Mouse (Mus musculus): Measurements from ENCODE around the gene Slc4a2. TPM values are rescaled to one million over a fixed set of nuclear protein-coding genes. Genes with fewer than 3 reads are reported as not detected.

Gene Slc4a2
- total RNA-seq, 2 experiments from 2014 or later = 44.4 to 50.6 TPM

DNA sequence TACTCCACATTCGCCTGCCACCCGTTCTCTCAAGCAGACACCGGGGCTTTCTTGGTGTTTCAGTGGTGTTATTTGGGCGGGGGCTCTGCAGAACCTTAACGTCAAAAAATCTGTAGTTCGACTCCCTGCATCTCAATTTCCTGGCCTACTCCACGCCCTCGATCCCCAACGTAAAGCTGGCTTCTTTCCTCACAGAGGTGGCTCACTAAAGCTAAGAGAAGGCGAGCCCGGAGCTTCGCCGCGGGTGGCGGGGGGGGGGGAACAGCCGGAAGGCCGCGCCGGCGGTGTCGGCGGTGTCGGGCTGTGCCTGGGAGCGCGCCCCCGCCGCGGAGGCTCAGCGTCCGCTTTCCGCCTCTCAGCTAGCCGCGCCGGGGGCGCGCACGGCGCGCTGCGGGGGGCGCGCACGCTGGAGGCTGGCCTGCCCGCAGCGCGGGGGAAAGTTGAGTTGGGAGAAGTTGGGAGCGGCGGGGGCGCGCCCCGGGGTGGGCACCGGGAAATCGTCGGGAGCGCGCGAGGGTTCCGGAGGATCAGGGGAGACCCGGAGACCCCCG lies 1.3 kb downstream of the Slc4a2 start:
- ATAC-seq (replicated peaks; ENCODE audit: low FRiP score, poor library complexity, severe bottlenecking) = peak; percentile 12; the same call in 1 of the 2 replicates

DNA sequence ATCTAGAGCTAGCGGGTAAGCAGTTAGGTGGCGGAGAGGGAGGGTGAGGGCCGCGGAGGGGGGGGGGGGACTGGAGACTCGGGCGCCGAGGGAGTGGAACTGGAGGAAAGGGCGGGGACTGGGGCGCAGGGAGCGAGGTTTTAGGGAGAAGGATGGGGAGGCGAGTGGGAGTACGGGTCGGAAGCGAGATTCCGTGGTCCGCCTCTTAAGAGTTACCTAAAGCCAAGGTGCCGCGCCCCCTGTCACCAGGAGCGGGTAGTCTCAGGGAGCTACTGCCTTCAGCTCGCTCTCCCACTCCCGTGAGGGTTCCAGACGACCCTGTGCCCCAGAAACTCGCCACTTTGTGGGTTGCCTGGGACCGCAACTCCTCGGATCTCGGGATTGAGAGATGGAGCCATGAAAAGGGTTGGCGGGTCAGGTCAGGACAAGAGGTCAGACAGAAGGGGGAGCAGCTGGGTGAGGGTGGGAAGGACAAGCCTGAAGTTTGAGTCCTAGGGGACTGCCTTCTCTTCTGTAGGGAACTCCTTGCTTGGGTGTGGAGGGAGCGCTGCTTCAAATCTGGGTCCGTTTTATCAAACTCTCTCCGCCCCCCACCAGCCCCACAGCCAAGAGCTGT lies 1.9 kb downstream of the Slc4a2 start:
- no peak for ATAC-seq (replicated peaks; ENCODE audit: low FRiP score, poor library complexity, severe bottlenecking)

DNA sequence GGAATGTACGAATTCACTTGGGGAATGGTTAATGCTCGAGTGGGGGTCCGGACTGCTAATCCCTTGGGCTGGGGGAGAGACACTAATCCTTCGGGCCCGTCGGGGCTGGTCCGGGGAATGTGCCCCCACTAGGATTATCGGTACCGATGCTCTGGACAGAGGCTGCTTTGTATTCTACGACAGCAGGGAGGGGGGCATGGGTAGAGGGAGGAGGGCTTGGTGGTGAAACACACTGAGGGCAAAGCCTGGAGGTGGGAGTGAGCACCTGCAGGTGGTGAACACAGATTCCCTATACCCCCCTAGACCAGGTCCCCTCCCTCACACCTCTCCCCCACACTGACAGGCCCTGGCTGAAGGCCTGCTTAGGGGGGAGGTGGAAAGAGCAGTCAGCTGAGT lies 2.4 kb downstream of the Slc4a2 start:
- no peak for ATAC-seq (replicated peaks; ENCODE audit: low FRiP score, poor library complexity, severe bottlenecking)

DNA sequence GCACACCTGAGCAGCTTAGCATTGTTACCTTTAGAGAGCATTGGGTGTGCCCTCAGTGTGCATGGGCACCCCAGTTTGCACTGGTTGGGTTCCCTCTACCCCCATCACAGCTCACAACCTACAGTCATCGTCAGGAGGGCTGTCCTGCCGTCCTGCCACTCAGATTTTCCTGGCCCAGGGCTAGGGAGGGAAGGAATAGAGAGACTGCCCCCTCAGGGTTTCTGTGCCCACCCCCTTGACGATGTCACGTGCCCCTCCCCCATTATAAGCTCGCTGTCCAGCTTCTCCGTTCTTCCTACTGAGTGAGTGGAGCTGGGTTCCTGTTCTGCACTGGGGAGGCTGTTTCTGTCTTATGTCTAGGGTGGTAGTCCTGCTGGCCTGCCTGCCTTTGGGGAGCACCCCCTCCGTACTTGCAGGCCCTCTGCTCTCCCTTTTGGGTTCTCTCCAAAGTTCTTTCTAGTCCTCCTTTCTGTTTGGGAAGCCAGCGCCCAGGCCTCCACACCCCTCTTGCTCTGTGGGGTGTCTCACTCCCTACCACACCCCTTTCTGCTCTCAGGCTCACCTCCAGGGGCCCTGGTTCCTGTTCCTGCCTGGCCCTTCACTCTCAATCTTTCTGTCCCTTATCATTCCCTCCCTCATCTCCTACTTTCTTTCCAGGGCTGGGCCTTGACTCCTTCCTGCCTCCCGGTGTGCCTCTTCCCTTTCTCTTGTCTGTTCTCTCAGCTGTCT lies 3.1 kb downstream of the Slc4a2 start:
- ATAC-seq (replicated peaks; ENCODE audit: low FRiP score, poor library complexity, severe bottlenecking) = no peak

DNA sequence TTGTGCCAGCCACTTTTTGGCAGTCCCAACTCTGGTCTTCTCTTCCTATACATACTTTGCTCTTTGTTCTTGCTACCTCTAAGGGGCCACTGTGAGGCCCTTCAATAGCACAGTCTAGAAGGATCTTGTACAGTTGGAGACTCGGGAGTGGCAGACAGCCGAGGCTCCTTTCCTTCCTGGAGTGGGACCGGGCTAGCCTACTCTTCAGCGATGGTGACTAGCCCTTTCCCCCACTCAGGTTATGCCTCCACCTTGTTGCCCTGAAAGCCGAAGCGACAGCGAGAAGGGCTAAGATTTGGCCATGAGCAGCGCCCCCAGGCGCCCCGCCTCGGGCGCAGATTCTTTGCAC lies 3.6 kb downstream of the Slc4a2 start:
- no peak for ATAC-seq (replicated peaks; ENCODE audit: low FRiP score, poor library complexity, severe bottlenecking)

DNA sequence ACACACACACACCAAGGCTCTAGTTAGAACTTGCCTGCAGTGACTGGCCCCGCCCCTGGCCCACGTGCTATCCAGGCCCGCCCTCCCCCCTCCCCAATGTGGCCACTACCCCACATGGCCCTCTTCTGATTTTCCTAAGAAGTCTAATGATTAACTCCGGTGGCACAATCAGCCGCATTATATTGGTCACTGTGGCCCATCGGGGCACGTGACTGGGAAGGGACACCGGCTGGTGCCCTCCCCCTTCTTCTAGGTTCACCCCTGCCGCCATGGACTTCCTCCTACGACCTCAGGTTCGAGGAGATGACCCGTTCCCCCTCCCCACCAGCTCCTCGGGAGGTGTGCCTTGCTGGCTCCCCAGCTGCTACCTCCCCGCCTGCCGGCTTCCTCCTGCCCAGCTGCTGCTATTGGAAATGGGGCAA lies 4.4 kb downstream of the Slc4a2 start:
- ATAC-seq (replicated peaks; ENCODE audit: low FRiP score, poor library complexity, severe bottlenecking) = no peak

DNA sequence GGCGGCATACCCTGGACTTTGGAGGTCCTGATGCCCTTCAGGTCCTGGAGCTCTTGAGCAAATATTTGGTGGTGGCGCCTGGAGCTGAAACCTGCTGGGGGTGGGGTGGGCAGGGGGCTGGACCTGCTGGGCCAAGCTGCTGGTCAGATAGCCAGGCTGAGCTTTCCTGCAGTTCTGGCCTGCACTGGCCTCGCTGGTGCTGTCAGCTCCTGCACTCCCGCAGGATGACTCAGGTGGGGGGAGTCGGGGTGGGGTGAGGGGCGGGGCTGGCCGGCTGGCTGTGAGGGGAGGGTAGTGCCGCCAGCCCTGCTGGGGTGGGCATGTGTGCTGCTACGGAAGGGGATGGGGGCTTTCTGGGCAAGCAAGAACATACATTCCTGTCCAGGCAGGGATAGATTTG lies 5.0 kb downstream of the Slc4a2 start:
- ATAC-seq (replicated peaks; ENCODE audit: low FRiP score, poor library complexity, severe bottlenecking) = no peak

DNA sequence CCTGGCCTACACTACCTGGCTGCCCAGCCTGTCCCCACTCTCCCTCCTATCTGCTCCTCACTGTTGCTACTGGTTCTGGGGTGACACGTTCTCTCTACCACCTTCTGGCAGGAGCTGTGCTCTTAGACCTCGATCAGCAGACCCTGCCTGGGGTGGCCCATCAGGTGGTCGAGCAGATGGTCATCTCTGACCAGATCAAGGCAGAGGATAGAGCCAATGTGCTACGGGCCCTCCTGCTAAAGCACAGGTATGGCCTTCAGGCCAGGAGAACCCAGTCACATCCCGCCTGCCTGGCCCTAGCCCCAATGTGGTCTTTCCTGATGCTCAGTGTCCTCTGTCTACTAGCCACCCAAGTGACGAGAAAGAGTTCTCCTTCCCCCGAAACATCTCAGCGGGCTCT lies 10.4 kb downstream of the Slc4a2 start:
- no peak for ATAC-seq (replicated peaks; ENCODE audit: low FRiP score, poor library complexity, severe bottlenecking)

DNA sequence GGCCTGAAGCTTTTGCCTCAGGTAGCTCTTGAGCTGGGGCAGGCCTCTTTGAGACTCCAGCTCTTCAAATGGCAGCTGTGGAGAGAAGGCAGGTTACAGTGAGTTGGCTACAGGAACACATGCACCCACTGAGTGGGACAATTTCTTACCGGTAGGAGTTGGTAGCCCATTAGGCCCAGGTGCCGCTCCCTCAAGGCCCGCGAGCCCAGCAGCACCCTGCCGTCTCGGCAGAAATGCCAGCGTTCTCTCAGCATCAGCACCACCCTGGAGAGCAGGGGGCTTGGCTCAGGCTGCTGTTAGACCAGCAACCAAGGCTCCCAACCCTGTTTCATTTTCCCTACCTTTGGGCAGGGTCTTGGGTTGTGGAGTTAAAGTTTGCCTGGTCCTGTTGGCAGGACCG lies 17.6 kb downstream of the Slc4a2 start:
- no peak for ATAC-seq (replicated peaks; ENCODE audit: low FRiP score, poor library complexity, severe bottlenecking)

DNA sequence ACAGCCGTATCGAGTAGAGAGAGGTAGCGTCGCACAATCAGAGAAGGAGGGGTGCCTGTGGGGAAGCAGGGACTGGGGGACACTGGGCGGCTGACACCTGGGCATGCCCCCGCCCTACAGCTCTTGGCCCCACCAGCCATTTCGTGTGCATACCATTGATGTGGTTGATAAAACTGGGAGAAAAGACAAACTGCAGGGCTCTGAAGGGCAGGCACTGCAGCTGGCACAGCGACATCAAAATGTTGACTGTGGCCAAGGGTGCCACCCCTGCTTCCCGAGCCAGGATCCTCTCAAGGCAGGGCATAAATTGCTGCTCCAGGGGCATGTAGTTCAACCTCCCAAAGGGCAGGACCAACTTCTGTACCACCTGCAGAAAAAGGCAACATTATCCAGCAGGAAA lies 18.4 kb downstream of the Slc4a2 start:
- no peak for ATAC-seq (replicated peaks; ENCODE audit: low FRiP score, poor library complexity, severe bottlenecking)

DNA sequence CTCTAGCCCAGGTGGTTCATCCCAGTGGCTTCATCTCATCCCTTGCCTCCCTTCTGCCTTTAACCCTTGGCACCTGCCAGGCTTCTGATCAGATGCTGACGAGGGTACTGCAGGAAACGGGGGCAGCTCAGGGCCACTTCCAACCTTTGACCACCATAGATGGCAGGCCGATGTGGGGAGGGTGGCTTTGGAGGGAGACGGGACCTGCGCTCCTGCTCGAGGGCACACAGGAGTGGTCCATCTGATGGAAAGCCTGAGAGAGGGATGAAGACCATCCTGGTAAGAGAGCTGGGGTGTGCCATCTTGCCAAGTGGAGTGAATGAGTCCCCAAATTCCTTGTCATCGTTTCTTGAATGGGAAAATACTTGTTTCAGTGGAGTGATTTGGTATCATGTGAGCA lies 19.6 kb downstream of the Slc4a2 start:
- ATAC-seq (replicated peaks; ENCODE audit: low FRiP score, poor library complexity, severe bottlenecking) = no peak

DNA sequence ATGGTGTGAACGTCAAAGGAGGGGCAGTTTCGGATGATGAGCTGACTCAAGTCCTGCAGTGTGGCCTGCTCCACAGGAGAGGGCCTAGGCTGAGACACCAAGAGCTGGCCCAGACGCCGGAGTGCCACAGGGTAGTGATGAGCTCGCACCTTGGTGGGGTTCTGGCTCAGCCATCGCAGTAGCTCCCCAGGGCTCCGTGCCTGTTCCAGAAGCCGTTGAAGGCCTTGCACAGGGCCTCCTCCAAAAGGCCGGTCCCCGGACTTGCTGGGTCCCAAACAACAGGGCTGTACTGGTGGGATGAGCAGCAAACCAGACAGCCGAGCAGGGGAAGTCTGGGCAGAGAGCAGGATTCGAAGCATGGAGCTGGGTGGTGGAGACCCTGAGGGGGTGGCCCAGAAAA lies 20.3 kb downstream of the Slc4a2 start:
- no peak for ATAC-seq (replicated peaks; ENCODE audit: low FRiP score, poor library complexity, severe bottlenecking)

DNA sequence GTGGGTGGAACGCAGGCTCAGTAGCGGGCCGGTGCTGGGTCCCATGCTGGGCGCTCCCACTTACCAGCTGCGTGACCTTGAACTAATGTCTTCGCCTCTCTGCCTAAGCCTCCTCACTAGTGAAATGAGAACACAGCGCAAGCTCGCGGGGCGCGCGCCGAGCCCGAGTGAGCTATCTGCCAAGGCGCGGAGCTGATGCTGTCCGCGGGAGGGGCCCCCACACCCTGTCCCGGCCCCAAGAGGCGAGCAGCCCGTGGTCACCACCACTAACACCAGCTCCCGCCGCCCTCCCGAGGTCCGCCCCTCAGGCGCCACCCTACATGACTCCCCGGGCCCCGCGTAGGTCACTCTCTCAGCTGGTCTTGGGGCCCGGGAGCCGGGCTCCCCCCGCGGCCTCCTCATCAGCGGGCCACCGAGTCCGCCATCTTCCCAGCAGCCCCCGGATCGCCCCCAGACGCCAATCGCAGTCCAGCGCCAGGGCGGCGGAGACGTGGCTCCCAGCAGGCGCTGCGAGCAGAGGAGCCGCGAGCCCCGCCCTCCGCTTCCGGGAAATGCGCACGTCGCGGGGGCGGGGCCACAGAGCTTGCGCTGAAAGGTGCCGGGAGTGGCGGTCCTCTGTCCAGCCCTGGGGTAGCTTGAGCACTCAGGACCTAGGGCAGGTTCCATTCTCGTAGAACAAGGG lies 21.2 kb downstream of the Slc4a2 start, which contains the start of gene Fastk:
Gene Fastk (minus strand): TSS at position 542 of the 682 bp plus-strand sequence.
- peak; percentile 89 for ATAC-seq (replicated peaks; ENCODE audit: low FRiP score, poor library complexity, severe bottlenecking)

DNA sequence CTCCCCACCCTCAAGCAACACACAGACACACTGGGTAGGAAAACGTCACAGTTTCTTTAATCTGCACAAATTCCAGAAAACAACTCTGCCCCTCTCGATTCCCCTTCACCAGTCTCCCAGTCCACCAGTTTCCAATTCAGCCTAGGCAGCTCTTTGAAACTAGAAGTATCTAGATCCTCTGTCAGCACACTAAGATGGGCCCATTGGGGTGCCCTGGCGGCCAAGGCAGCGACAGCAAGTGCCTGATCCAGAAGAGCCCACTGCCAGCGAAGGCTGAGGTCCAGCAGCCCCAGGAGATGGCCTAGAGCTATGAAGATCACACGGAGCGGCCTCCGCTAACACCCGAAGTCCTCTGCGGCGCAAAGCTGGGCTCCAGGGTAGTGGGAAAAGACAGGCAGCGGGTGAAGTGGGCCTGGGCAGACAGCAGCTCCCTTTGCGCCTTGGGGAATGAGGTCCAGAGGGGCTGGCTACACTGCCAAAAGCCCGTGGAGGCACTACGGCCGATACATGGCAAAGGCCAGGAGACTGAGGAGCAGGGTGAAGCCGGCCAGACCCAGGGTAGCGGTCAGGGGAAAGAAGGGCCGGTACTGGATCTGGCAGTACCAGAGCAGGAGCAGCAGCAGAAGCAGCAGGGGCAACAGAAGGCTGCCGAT lies 21.9 kb downstream of the Slc4a2 start:
- no peak for ATAC-seq (replicated peaks; ENCODE audit: low FRiP score, poor library complexity, severe bottlenecking)

DNA sequence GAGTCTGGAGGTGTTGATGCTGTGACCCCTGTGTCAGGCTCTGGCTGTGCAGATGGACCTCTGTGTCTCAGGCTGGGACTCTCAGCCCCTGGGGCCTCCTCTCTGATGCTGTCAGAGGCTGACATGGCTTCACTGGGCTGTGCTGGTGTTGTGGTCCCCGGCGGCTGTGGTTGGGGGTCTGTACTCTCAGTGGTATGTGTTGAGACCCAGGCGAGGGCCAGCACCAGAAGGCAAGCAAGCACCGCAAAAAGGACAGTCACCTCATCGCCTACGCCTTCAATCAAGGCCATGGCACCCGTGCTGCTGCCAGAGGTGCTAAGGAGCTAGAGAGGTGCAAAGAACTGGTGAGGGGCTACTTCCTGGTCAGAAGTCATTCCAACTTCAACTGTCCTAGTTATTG lies 23.0 kb downstream of the Slc4a2 start:
- no peak for ATAC-seq (replicated peaks; ENCODE audit: low FRiP score, poor library complexity, severe bottlenecking)

DNA sequence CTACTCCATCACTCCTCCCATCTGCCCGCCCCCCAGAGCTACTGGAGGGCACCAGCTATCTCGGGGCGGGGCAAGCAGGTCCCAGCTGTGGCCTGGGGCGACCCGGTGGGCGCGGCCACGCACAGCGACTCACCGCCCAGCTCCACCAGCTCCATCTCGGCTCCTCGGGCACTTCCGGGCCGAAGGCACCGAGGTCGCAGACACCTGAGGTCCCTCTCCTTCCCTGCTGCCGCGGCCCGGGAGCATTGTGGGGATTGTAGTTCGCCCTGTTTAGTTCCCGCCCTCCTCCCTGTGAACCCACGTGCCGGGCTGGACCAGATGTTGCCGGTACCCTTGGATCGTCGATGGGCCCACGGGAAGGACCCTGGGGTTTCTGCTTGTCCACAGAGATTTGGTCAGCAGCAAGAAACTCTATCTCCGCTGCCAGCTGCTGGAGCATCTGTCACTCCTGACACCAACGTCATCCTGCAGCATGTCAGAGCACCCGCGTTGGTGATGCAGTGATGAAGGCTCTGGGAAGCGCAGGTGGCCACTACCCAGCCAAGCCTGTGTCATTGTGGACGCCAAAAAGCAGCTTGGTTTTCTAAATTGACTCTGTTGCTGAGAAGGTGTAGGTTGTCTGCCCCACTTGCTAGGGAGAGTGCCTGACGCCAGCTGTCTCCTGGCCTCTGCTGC lies 24.1 kb downstream of the Slc4a2 start, which contains the start of gene Tmub1:
Gene Tmub1 (minus strand): TSS at position 231 of the 675 bp plus-strand sequence.
- peak; percentile 44 for ATAC-seq (replicated peaks; ENCODE audit: low FRiP score, poor library complexity, severe bottlenecking)

DNA sequence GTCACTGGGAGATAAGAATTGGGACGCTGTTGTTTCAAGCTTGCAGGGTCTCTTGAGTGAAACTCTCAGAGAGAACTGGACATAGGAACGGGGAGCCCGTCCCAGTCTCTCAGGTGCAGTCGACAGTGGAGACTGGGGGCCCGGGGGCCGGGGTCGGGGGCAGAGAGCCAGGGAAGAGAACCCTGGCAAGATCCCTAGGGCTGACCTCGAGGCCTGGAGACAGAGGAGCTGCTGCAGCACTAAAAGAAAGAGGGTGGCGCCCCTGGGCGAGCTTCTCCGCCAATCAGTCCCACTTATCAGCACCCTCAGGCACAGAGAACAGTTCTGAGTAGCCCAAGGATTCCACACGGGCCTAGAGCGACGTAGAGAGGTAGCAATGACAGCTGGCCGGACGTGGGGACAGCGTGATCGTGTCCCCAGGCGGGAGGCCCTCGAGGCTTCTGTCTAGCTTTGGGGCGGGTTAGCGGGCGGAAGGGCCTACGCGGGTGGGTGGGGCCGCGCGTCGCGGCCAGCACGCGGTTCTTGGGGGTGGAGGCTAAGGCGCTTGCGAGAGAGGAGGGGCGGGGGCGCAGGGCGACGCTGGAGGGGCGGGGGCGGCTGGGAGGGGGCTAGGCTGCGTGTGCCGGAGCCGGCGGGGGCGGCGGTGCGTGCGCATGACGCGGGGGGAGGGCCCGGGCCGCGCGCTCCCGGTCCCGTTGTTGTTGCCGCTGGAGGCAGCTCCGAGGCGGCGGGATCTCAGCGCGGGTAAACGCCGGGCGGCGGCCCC lies 27.8 kb downstream of the Slc4a2 start:
- ATAC-seq (replicated peaks; ENCODE audit: low FRiP score, poor library complexity, severe bottlenecking) = peak; percentile 70

DNA sequence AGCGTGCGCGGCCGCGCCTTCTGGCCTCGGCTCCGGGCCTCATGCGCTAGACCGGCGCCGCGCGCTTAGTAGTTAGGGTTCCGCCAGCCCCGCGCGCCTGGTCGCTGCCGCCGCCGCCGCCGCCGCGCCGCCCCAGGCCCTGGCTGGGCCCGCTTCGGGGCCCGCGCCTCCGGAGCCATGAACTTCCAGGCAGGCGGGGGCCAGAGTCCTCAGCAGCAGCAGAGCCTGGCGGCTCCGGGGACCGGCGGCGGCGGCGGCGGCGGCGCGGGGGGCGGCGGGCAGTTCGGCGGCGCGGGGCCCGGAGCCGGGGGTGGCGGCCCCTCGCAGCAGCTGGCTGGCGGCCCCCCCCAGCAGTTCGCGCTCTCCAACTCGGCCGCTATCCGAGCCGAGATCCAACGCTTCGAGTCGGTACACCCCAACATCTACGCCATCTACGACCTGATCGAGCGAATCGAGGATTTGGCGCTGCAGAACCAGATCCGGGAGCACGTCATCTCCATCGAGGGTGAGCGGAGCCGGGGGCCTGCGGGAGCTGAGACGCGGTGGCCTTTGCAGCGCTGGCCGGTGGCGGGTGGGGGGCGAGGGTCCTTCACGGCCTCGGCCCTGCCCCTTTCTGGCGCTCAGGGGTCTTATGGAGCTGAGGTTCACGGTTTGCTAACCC lies 28.5 kb downstream of the Slc4a2 start, which contains the start of gene Agap3:
Gene Agap3 (plus strand): TSS at position 148 of the 661 bp plus-strand sequence.
- no peak; the same call in 1 of the 2 replicates for ATAC-seq (replicated peaks; ENCODE audit: low FRiP score, poor library complexity, severe bottlenecking)
